Mouse (Mus musculus) embryonic fibroblast, embryonic 13.5 days (primary cell): ENCODE measurements around the gene Macrod2.

ENCODE experiments used
- CTCF ChIP-seq: IDR thresholded peaks from 2 replicates; pipeline ENCODE4 v1.5.1; 2011; ENCODE audit warnings: mild to moderate bottlenecking, control low read depth, low read length, moderate library complexity, borderline replicate concordance; ENCODE audit not compliant: insufficient read depth
- POLR2A ChIP-seq: IDR thresholded peaks from 2 replicates; pipeline ENCODE4 v1.6.1; 2011; ENCODE audit warnings: low read depth, mild to moderate bottlenecking, control low read depth, low read length, moderate library complexity

DNA sequence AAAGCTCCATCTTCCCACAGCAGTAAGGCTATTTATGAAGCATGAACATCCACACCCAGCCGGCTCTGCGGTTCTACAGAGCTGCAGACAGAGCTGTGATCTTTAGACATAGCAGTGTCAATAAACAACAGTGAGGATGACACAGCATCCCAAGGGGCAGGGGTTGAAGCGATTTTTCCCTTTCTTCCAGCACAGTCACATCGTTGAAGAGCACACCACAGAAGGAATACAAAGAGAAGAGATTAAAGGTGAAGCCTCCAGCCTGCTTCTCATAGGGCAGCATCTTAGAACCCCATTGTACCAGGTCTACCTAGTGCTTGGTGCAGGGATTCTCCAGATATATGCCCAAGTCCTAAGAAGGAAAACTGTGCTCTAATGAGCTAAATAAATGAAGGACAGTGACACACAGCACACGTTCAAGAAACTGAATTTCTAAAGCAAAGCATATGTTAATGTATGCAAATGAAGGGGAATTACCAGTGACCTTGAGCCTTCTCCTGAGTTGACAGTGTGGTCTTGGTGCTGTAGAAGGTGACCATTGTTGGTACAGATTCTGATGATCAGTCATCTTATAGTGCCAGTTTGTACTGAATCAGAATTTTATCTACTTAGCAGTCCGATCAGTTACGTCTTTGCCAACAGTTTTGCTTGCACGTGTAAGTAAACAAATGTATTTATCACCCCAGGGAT lies 1021.9 kb downstream of the Macrod2 start:
- no peak for TF ChIP-seq CTCF
- no peak for TF ChIP-seq POLR2A
